Mouse (Mus musculus) spleen, postnatal 0 days (tissue): ENCODE measurements around the gene Rhov. TPM values are rescaled to one million over a fixed set of nuclear protein-coding genes. Genes with fewer than 3 reads are reported as not detected.

Experiments
- polyA plus RNA-seq: library from polyadenylated mRNA; unstranded; fragments of >200 nt; fragmentation: Nextera tagmentation; extraction: Ambion mirVana; gene quantifications from 2 replicates; pipeline ENCODE4 v1.2.1, GENCODE M21; 2015

Rhov gene
- polyA plus RNA-seq = 0.46 and 0.77 TPM in 2 replicates

GRCm38 (mm10) chr2:119270643-119271331 lies at the start of gene Rhov:
Gene Rhov (minus strand): TSS chr2:119271272.

GRCm38 (mm10) chr2:119288270-119288882 lies 17.3 kb upstream of the Rhov start, which contains the start of gene Vps18:
Gene Vps18 (plus strand): TSS chr2:119288740.

GRCm38 (mm10) chr2:119237210-119237870 lies 33.7 kb downstream of the Rhov start, which contains the start of gene Spint1:
Gene Spint1 (plus strand): TSS chr2:119237362.

GRCm38 (mm10) chr2:119229775-119230704 lies 41.0 kb downstream of the Rhov start, which contains the start of gene Ppp1r14d:
Gene Ppp1r14d (minus strand): TSS chr2:119229906.

Other genes with a start within 250 kb of the Rhov start
- 20.5 and 21.1 TPM in 2 replicates for gene Ccdc32, start 241.9 kb downstream of the Rhov start, polyA plus RNA-seq
- gene Rpusd2, start 236.5 kb downstream of the Rhov start, polyA plus RNA-seq = 4.5 and 5.2 TPM in 2 replicates
- 91.5 and 108 TPM in 2 replicates for gene Knl1, start 224.2 kb downstream of the Rhov start, polyA plus RNA-seq
- gene Rad51, start 158.5 kb downstream of the Rhov start, polyA plus RNA-seq = 33.4 and 40.9 TPM in 2 replicates
- 41.3 and 50.8 TPM in 2 replicates for gene Rmdn3, start 114.2 kb downstream of the Rhov start, polyA plus RNA-seq
- 5.2 and 5.7 TPM in 2 replicates for gene Gchfr, start 103.5 kb downstream of the Rhov start, polyA plus RNA-seq
- gene Gm14137, start 96.8 kb downstream of the Rhov start, polyA plus RNA-seq = 0.15 and 0.20 TPM in 2 replicates
- gene Zfyve19, start 62.7 kb downstream of the Rhov start, polyA plus RNA-seq = 21.1 and 21.7 TPM in 2 replicates
- 11.6 and 11.7 TPM in 2 replicates for gene Dnajc17, start 62.5 kb downstream of the Rhov start, polyA plus RNA-seq
- gene Ppp1r14d, start 41.4 kb downstream of the Rhov start, polyA plus RNA-seq = not detected in 2 replicates
- gene Spint1, start 33.9 kb downstream of the Rhov start, polyA plus RNA-seq = 0.93 and 1.2 TPM in 2 replicates
- 7.1 and 8.1 TPM in 2 replicates for gene Vps18, start 17.5 kb upstream of the Rhov start, polyA plus RNA-seq
- gene Dll4, start 54.5 kb upstream of the Rhov start, polyA plus RNA-seq = 2.2 and 2.6 TPM in 2 replicates
- gene Chac1, start 80.0 kb upstream of the Rhov start, polyA plus RNA-seq = 0.81 and 1.2 TPM in 2 replicates
- gene Ino80, start 206.4 kb upstream of the Rhov start, polyA plus RNA-seq = 2.9 and 3.1 TPM in 2 replicates